Mouse (Mus musculus): Measurements from ENCODE around the gene Kif14. TPM values are rescaled to one million over a fixed set of nuclear protein-coding genes. Genes with fewer than 3 reads are reported as not detected.
"Not testable (repeated sequence)": the region's sequence is repeated elsewhere in the genome, so short reads cannot be mapped to it uniquely, and the experiment has no call there.

Kif14 gene
- polyA plus RNA-seq, 1 experiment from 2014 or later, result 4.5 TPM

GRCm38 (mm10) chr1:136492232-136492631 is 26.1 kb downstream of the Kif14 start:
- Histone ChIP-seq H3K9me3 (ENCODE audit: control insufficient read depth, low read length) (no peaks in the 10 kb centered on the region), H3K36me3 (ENCODE audit: control insufficient read depth, insufficient read depth, low read length) (peaks cover 80% of the 10 kb centered on the region), H3K9ac (ENCODE audit: low read length) (no peak overlapping the region), H3K27me3 (ENCODE audit: control insufficient read depth, insufficient read depth, low read length) (no peaks in the 10 kb centered on the region), H3K4me1 (ENCODE audit: control insufficient read depth in 2 of 2, insufficient read depth in 2 of 2, low read length in 2 of 2) (peaks cover 0 to 3% of the 10 kb centered on the region in 2 experiments; a peak in 1 of 4 replicates), H3K4me2 (ENCODE audit: low read length) (no peak overlapping the region), H3K4me3 (ENCODE audit: control insufficient read depth in 1 of 2, insufficient read depth in 1 of 2, low read depth in 1 of 2, low read length in 2 of 2) (no peak overlapping the region), H3K27ac (replicated peaks in 1 of 2; ENCODE audit: control insufficient read depth in 1 of 2, insufficient read depth in 1 of 2, low read depth in 2 of 2, low read length in 2 of 2) (no peak overlapping the region)
- no peak for ATAC-seq (ENCODE audit: insufficient number of reproducible peaks, insufficient read depth, low FRiP score, low read depth)
- 45% methylated on average over 2 of the region's 2 CpGs for WGBS

- Histone ChIP-seq H3K4me1 (ENCODE audit: control insufficient read depth in 2 of 2, insufficient read depth in 2 of 2, low read length in 2 of 2) (no peaks in the 10 kb centered on the region), H3K4me2 (ENCODE audit: low read length) (no peak overlapping the region), H3K4me3 (ENCODE audit: control insufficient read depth in 1 of 2, insufficient read depth in 1 of 2, low read depth in 1 of 2, low read length in 2 of 2) (no peak overlapping the region), H3K9me3 (ENCODE audit: control insufficient read depth, low read length) (peaks cover 4% of the 10 kb centered on the region; the same call in 1 of the 2 replicates), H3K27ac (replicated peaks in 1 of 2; ENCODE audit: control insufficient read depth in 1 of 2, insufficient read depth in 1 of 2, low read depth in 2 of 2, low read length in 2 of 2) (no peak overlapping the region), H3K36me3 (ENCODE audit: control insufficient read depth, insufficient read depth, low read length) (peaks cover 59% of the 10 kb centered on the region), H3K27me3 (ENCODE audit: control insufficient read depth, insufficient read depth, low read length) (no peaks in the 10 kb centered on the region), H3K9ac (ENCODE audit: low read length) (no peak overlapping the region)
- 92% methylated on average over 13 of the region's 13 CpGs for WGBS
- ATAC-seq (ENCODE audit: insufficient number of reproducible peaks, insufficient read depth, low FRiP score, low read depth), result no peak
Measured at GRCm38 (mm10) chr1:136499317-136499716, 33.2 kb downstream of the Kif14 start.

- Histone ChIP-seq H3K36me3 (ENCODE audit: control insufficient read depth, insufficient read depth, low read length) (peaks cover 49% of the 10 kb centered on the region), H3K4me1 (ENCODE audit: control insufficient read depth in 2 of 2, insufficient read depth in 2 of 2, low read length in 2 of 2) (no peaks in the 10 kb centered on the region), H3K27me3 (ENCODE audit: control insufficient read depth, insufficient read depth, low read length) (no peaks in the 10 kb centered on the region), H3K4me3 (ENCODE audit: control insufficient read depth in 1 of 2, insufficient read depth in 1 of 2, low read depth in 1 of 2, low read length in 2 of 2) (no peak overlapping the region), H3K9ac (ENCODE audit: low read length) (no peak overlapping the region), H3K4me2 (ENCODE audit: low read length) (no peak overlapping the region), H3K9me3 (ENCODE audit: control insufficient read depth, low read length) (peaks cover 4% of the 10 kb centered on the region; the same call in 1 of the 2 replicates), H3K27ac (replicated peaks in 1 of 2; ENCODE audit: control insufficient read depth in 1 of 2, insufficient read depth in 1 of 2, low read depth in 2 of 2, low read length in 2 of 2) (no peak overlapping the region)
- ATAC-seq (ENCODE audit: insufficient number of reproducible peaks, insufficient read depth, low FRiP score, low read depth), result no peak
- WGBS, result 97% methylated on average over 8 of the region's 8 CpGs
Measured at GRCm38 (mm10) chr1:136502936-136503335, 36.8 kb downstream of the Kif14 start.

GRCm38 (mm10) chr1:136506255-136506654 is 40.1 kb downstream of the Kif14 start:
- H3K4me3 ChIP-seq (ENCODE audit: control insufficient read depth in 1 of 2, insufficient read depth in 1 of 2, low read depth in 1 of 2, low read length in 2 of 2); H3K4me1 ChIP-seq (ENCODE audit: control insufficient read depth in 2 of 2, insufficient read depth in 2 of 2, low read length in 2 of 2); H3K27me3 ChIP-seq (ENCODE audit: control insufficient read depth, insufficient read depth, low read length); H3K9me3 ChIP-seq (ENCODE audit: control insufficient read depth, low read length); H3K9ac ChIP-seq (ENCODE audit: low read length); H3K27ac ChIP-seq (replicated peaks in 1 of 2; ENCODE audit: control insufficient read depth in 1 of 2, insufficient read depth in 1 of 2, low read depth in 2 of 2, low read length in 2 of 2); ATAC-seq (ENCODE audit: insufficient number of reproducible peaks, insufficient read depth, low FRiP score, low read depth); H3K4me2 ChIP-seq (ENCODE audit: low read length): not testable (repeated sequence)
- peaks cover 56% of the 10 kb centered on the region for H3K36me3 ChIP-seq (ENCODE audit: control insufficient read depth, insufficient read depth, low read length)
- WGBS, result 87% methylated on average over 10 of the region's 10 CpGs

GRCm38 (mm10) chr1:136512317-136512716 is 46.2 kb downstream of the Kif14 start:
- Histone ChIP-seq H3K27me3 (ENCODE audit: control insufficient read depth, insufficient read depth, low read length) (no peaks in the 10 kb centered on the region), H3K4me1 (ENCODE audit: control insufficient read depth in 2 of 2, insufficient read depth in 2 of 2, low read length in 2 of 2) (peaks cover 9 to 15% of the 10 kb centered on the region in 2 experiments), H3K36me3 (ENCODE audit: control insufficient read depth, insufficient read depth, low read length) (peaks cover 41% of the 10 kb centered on the region), H3K4me3 (ENCODE audit: control insufficient read depth in 1 of 2, insufficient read depth in 1 of 2, low read depth in 1 of 2, low read length in 2 of 2) (no peak overlapping the region), H3K4me2 (ENCODE audit: low read length) (peak overlapping the region; percentile 5; the same call in 1 of the 2 replicates), H3K27ac (replicated peaks in 1 of 2; ENCODE audit: control insufficient read depth in 1 of 2, insufficient read depth in 1 of 2, low read depth in 2 of 2, low read length in 2 of 2) (peak overlapping the region; percentile 82 to 84), H3K9ac (ENCODE audit: low read length) (0 out of 2 replicates have a peak overlapping the region, but pooled peaks have one; percentile 9), H3K9me3 (ENCODE audit: control insufficient read depth, low read length) (no peaks in the 10 kb centered on the region)
- 20% methylated on average over 6 of the region's 6 CpGs for WGBS
- ATAC-seq (ENCODE audit: insufficient number of reproducible peaks, insufficient read depth, low FRiP score, low read depth), result peak; percentile 65; the same call in 1 of the 2 replicates

GRCm38 (mm10) chr1:136513181-136513580 is 47.0 kb downstream of the Kif14 start:
- 0 out of 2 replicates have a peak overlapping the region, but pooled peaks have one; percentile 9 for H3K9ac ChIP-seq (ENCODE audit: low read length)
- H3K27ac ChIP-seq (replicated peaks in 1 of 2; ENCODE audit: control insufficient read depth in 1 of 2, insufficient read depth in 1 of 2, low read depth in 2 of 2, low read length in 2 of 2), result peak overlapping the region; percentile 73 to 82
- H3K4me2 ChIP-seq (ENCODE audit: low read length), result peak overlapping the region; percentile 5; the same call in 1 of the 2 replicates
- 67% methylated on average over 11 of the region's 11 CpGs for WGBS
- peaks cover 9 to 15% of the 10 kb centered on the region in 2 experiments for H3K4me1 ChIP-seq (ENCODE audit: control insufficient read depth in 2 of 2, insufficient read depth in 2 of 2, low read length in 2 of 2)
- no peak overlapping the region for H3K4me3 ChIP-seq (ENCODE audit: control insufficient read depth in 1 of 2, insufficient read depth in 1 of 2, low read depth in 1 of 2, low read length in 2 of 2)
- H3K36me3 ChIP-seq (ENCODE audit: control insufficient read depth, insufficient read depth, low read length), result peaks cover 32% of the 10 kb centered on the region
- no peaks in the 10 kb centered on the region for H3K9me3 ChIP-seq (ENCODE audit: control insufficient read depth, low read length)
- no peaks in the 10 kb centered on the region for H3K27me3 ChIP-seq (ENCODE audit: control insufficient read depth, insufficient read depth, low read length)
- no peak; the same call in 1 of the 2 replicates for ATAC-seq (ENCODE audit: insufficient number of reproducible peaks, insufficient read depth, low FRiP score, low read depth)

GRCm38 (mm10) chr1:136518699-136519356 is 52.7 kb downstream of the Kif14 start:
- 0 out of 2 replicates have a peak overlapping the region, but pooled peaks have one; percentile 3 for H3K4me2 ChIP-seq (ENCODE audit: low read length)
- H3K27ac ChIP-seq (replicated peaks in 1 of 2; ENCODE audit: control insufficient read depth in 1 of 2, insufficient read depth in 1 of 2, low read depth in 2 of 2, low read length in 2 of 2), result no peak overlapping the region
- no peak overlapping the region for H3K4me3 ChIP-seq (ENCODE audit: control insufficient read depth in 1 of 2, insufficient read depth in 1 of 2, low read depth in 1 of 2, low read length in 2 of 2)
- H3K36me3 ChIP-seq (ENCODE audit: control insufficient read depth, insufficient read depth, low read length), result peaks cover 29% of the 10 kb centered on the region
- H3K27me3 ChIP-seq (ENCODE audit: control insufficient read depth, insufficient read depth, low read length), result no peaks in the 10 kb centered on the region
- no peak for ATAC-seq (ENCODE audit: insufficient number of reproducible peaks, insufficient read depth, low FRiP score, low read depth)
- no peaks in the 10 kb centered on the region for H3K9me3 ChIP-seq (ENCODE audit: control insufficient read depth, low read length)
- WGBS, result 62% methylated on average over 7 of the region's 7 CpGs
- H3K4me1 ChIP-seq (ENCODE audit: control insufficient read depth in 2 of 2, insufficient read depth in 2 of 2, low read length in 2 of 2), result peaks cover 3 to 15% of the 10 kb centered on the region in 2 experiments
- H3K9ac ChIP-seq (ENCODE audit: low read length), result peak overlapping the region; percentile 1; the same call in 1 of the 2 replicates
